Comparison of ENCODE assay signal across 20 mouse cellular contexts in genomic region chr13:48402316-48402715, GRCm38 (mm10).
A peak's percentile ranks its signal among the peaks of the same experiment; 100 is the strongest.
DNase-seq lines count a peak whose midpoint lies in the region; ATAC-seq and TF ChIP-seq lines count a peak whose summit lies in the region.
"Had no signal": no experiment of that assay in that cellular context is flagged by ENCODE, and none has a peak within 500 bp of the region (broad histone marks: within the 10 kb centered on the region; RNA-seq: fewer than 3 reads in every experiment).

No protein-coding gene starts in this region.

- H3K27ac ChIP-seq in heart, embryonic 10.5 days, result no peak overlapping the region
- no peak overlapping the region for H3K27ac ChIP-seq in midbrain, embryonic 16.5 days (ENCODE audit: low read length)
- H3K27ac ChIP-seq in midbrain, postnatal 0 days (ENCODE audit: low read depth, low read length), result no peak overlapping the region
- H3K27ac ChIP-seq: embryonic facial prominence, embryonic 12.5 days; forebrain, embryonic 15.5 days; heart, adult 2 months; hindbrain, embryonic 15.5 days had no signal

- peaks cover 11% of the 10 kb centered on the region for H3K4me1 ChIP-seq in heart, embryonic 10.5 days
- peaks cover 6% of the 10 kb centered on the region for H3K4me1 ChIP-seq in midbrain, embryonic 16.5 days (ENCODE audit: control insufficient read depth, insufficient read depth, low read length)
- H3K4me1 ChIP-seq in midbrain, postnatal 0 days (ENCODE audit: insufficient read depth, low read length), result no peaks in the 10 kb centered on the region; the same call in 1 of the 2 replicates
- H3K4me1 ChIP-seq: embryonic facial prominence, embryonic 12.5 days had no signal

- no peaks in the 10 kb centered on the region for H3K27me3 ChIP-seq in heart, embryonic 10.5 days (ENCODE audit: insufficient read depth, poor library complexity, severe bottlenecking)
- H3K27me3 ChIP-seq in midbrain, embryonic 16.5 days (ENCODE audit: control insufficient read depth, insufficient read depth, low read depth, low read length), result no peaks in the 10 kb centered on the region
- H3K27me3 ChIP-seq in midbrain, postnatal 0 days (ENCODE audit: insufficient read depth, low read length), result no peaks in the 10 kb centered on the region
- H3K27me3 ChIP-seq: embryonic facial prominence, embryonic 12.5 days; forebrain, embryonic 15.5 days; hindbrain, embryonic 15.5 days had no signal

- H3K9ac ChIP-seq in midbrain, embryonic 16.5 days (ENCODE audit: low read depth, low read length), result 0 out of 2 replicates have a peak overlapping the region, but pooled peaks have one; percentile 20
- no peak overlapping the region for H3K9ac ChIP-seq in midbrain, postnatal 0 days (replicated peaks; ENCODE audit: low read length, poor library complexity, severe bottlenecking)
- H3K9ac ChIP-seq: embryonic facial prominence, embryonic 12.5 days; forebrain, embryonic 15.5 days; heart, embryonic 12.5 days; hindbrain, embryonic 15.5 days had no signal

- 2% methylated on average over 5 of the region's 5 CpGs for WGBS in heart, embryonic 10.5 days
- 18% methylated on average over 5 of the region's 5 CpGs for WGBS in midbrain, embryonic 16.5 days
- WGBS in midbrain, postnatal 0 days, result 16% methylated on average over 5 of the region's 5 CpGs

- peak; percentile 42; the same call in 1 of the 2 replicates for ATAC-seq in midbrain, embryonic 16.5 days
- no peak for ATAC-seq in midbrain, postnatal 0 days (ENCODE audit: low FRiP score)
- ATAC-seq: CD4-positive, CD25-positive, alpha-beta regulatory T cell, adult 4 months; forebrain, embryonic 15.5 days had no signal

- no peak for TF ChIP-seq POLR2A in brain, embryonic 14.5 days (IDR thresholded peaks at IDR 0.05; ENCODE audit: borderline replicate concordance, extremely low read depth, insufficient read depth, insufficient read length, poor library complexity, severe bottlenecking)

- DNase-seq in heart, embryonic 10.5 days (ENCODE audit: low spot score), result peak; percentile 59
- DNase-seq in heart, postnatal 4 days, result no peak
- DNase-seq in midbrain, postnatal 0 days (ENCODE audit: low spot score), result no peak
- peak; percentile 56 for DNase-seq in brain, embryonic 14.5 days (ENCODE audit: low read depth)
- peak; percentile 11 for DNase-seq in retina, postnatal 7 days (ENCODE audit: low read depth, low spot score)
- no peak for DNase-seq in lung, adult 18-20 months
- DNase-seq in layer of hippocampus, postnatal 36 days, result no peak
- DNase-seq: adrenal gland, postnatal 14 days; B cell, adult 2 months; cerebellum, adult 2 months; embryo, embryonic 11 days; gastrocnemius, postnatal 14 days; heart, adult 2 months had no signal

- H3K4me2 ChIP-seq in midbrain, embryonic 16.5 days (ENCODE audit: low read length), result no peak overlapping the region
- H3K4me2 ChIP-seq in midbrain, postnatal 0 days (ENCODE audit: low read depth, low read length, poor library complexity, severe bottlenecking), result no peak overlapping the region
- H3K4me2 ChIP-seq: embryonic facial prominence, embryonic 12.5 days; forebrain, embryonic 15.5 days; heart, embryonic 12.5 days; hindbrain, embryonic 15.5 days had no signal

- no peaks in the 10 kb centered on the region for H3K36me3 ChIP-seq in heart, embryonic 10.5 days
- no peaks in the 10 kb centered on the region for H3K36me3 ChIP-seq in midbrain, embryonic 16.5 days (ENCODE audit: control insufficient read depth, insufficient read depth, low read length)
- no peaks in the 10 kb centered on the region for H3K36me3 ChIP-seq in midbrain, postnatal 0 days (ENCODE audit: insufficient read depth, low read length)
- H3K36me3 ChIP-seq: embryonic facial prominence, embryonic 12.5 days; forebrain, embryonic 15.5 days; G1E; heart, embryonic 12.5 days; hindbrain, embryonic 15.5 days had no signal

- H3K4me3 ChIP-seq in heart, embryonic 10.5 days, result no peak overlapping the region
- no peak overlapping the region for H3K4me3 ChIP-seq in midbrain, embryonic 16.5 days (ENCODE audit: low read depth, low read length)
- no peak overlapping the region for H3K4me3 ChIP-seq in midbrain, postnatal 0 days (ENCODE audit: low read depth, low read length)
- H3K4me3 ChIP-seq: embryonic facial prominence, embryonic 12.5 days; forebrain, embryonic 15.5 days; heart, adult 2 months; heart, embryonic 12.5 days; hindbrain, embryonic 15.5 days had no signal

- no peak for TF ChIP-seq CTCF in midbrain, postnatal 0 days (IDR thresholded peaks at IDR 0.05)
- TF ChIP-seq CTCF in brain, embryonic 14.5 days (IDR thresholded peaks at IDR 0.05; ENCODE audit: borderline replicate concordance, extremely low read depth, insufficient read depth, insufficient read length), result no peak

- no peaks in the 10 kb centered on the region for H3K9me3 ChIP-seq in heart, embryonic 10.5 days
- no peaks in the 10 kb centered on the region for H3K9me3 ChIP-seq in midbrain, embryonic 16.5 days (replicated peaks; ENCODE audit: control insufficient read depth, low read length, poor library complexity, severe bottlenecking)
- no peaks in the 10 kb centered on the region for H3K9me3 ChIP-seq in midbrain, postnatal 0 days (ENCODE audit: low read length)
- H3K9me3 ChIP-seq: embryonic facial prominence, embryonic 12.5 days; forebrain, embryonic 15.5 days; heart, embryonic 12.5 days; hindbrain, embryonic 15.5 days had no signal

Comparison
In these comparisons a context has a peak if more than half of its experiments do, and no peak if none do; other contexts are left out.
1. DNase-seq: peak in heart, embryonic 10.5 days (single experiment), brain, embryonic 14.5 days (single experiment) and retina, postnatal 7 days (single experiment); none in heart, postnatal 4 days (single experiment), midbrain, postnatal 0 days (single experiment), lung, adult 18-20 months (0 of 2) and layer of hippocampus, postnatal 36 days (0 of 2).